Mouse (Mus musculus) erythroblast, embryonic 14.5 days (primary cell): ENCODE measurements around the gene Kif3c. TPM values are rescaled to one million over a fixed set of nuclear protein-coding genes. Genes with fewer than 3 reads are reported as not detected.
A peak's percentile ranks its signal among the peaks of the same experiment; 100 is the strongest.

Source experiments
- H3K27me3 ChIP-seq: 2 replicates; pipeline ENCODE4 v1.6.1; 2012; ENCODE audit warnings: inconsistent platforms; ENCODE audit not compliant: control insufficient read depth
- H3K36me3 ChIP-seq: 2 replicates; pipeline ENCODE4 v1.6.1; 2012; ENCODE audit warnings: mild to moderate bottlenecking, inconsistent platforms; ENCODE audit not compliant: control insufficient read depth
- H3K4me1 ChIP-seq: 2 replicates; pipeline ENCODE4 v1.6.1; 2012; ENCODE audit warnings: inconsistent platforms; ENCODE audit not compliant: control insufficient read depth
- H3K4me3 ChIP-seq: replicated peaks from 2 replicates; pipeline ENCODE3; 2012; ENCODE audit warnings: moderate library complexity, mild to moderate bottlenecking, inconsistent platforms
- H3K9me3 ChIP-seq: 2 replicates; pipeline ENCODE4 v1.6.1; 2012; ENCODE audit warnings: low read length, inconsistent platforms, mixed read lengths; ENCODE audit not compliant: control insufficient read depth
- GATA1 ChIP-seq: IDR thresholded peaks from 2 replicates; pipeline ENCODE4 v1.6.1; 2012; ENCODE audit warnings: low read length, inconsistent platforms, mixed read lengths
- TAL1 ChIP-seq: IDR thresholded peaks from 3 replicates; pipeline ENCODE4 v1.6.1; 2012; ENCODE audit warnings: low read length, inconsistent platforms, mixed read lengths
- polyA plus RNA-seq: library from polyadenylated mRNA; stranded (reverse); fragments of >175 nt; gene quantifications from 2 replicates; pipeline ENCODE4 v1.2.3, GENCODE M21; 2012

The Kif3c gene
- polyA plus RNA-seq, 1 experiment = 0.01 TPM

GRCm38 (mm10) chr12:3426530-3427034 is 61.6 kb downstream of the Kif3c start, which contains the start of gene Asxl2:
Asxl2 (plus strand) TSS chr12:3426857.
- H3K27me3 ChIP-seq = no peaks in the 10 kb centered on the region
- H3K4me1 ChIP-seq = peaks cover 43% of the 10 kb centered on the region
- no peak for TF ChIP-seq GATA1
- no peak for TF ChIP-seq TAL1
- H3K9me3 ChIP-seq = no peaks in the 10 kb centered on the region
- H3K36me3 ChIP-seq = peaks cover 34% of the 10 kb centered on the region
- peak within 1 kb of the TSS; percentile 100 for H3K4me3 ChIP-seq

GRCm38 (mm10) chr12:3427067-3427889 is 62.3 kb downstream of the Kif3c start:
- H3K4me1 ChIP-seq = peaks cover 46% of the 10 kb centered on the region
- peak overlapping the region; percentile 100 for H3K4me3 ChIP-seq
- TF ChIP-seq TAL1 (no peak), GATA1 (peak; percentile 48; the same call in 1 of the 2 replicates)

GRCm38 (mm10) chr12:3427891-3428775 is 63.2 kb downstream of the Kif3c start:
- no peaks in the 10 kb centered on the region for H3K9me3 ChIP-seq
- peak overlapping the region; percentile 100 for H3K4me3 ChIP-seq
- peaks cover 24% of the 10 kb centered on the region for H3K36me3 ChIP-seq
- H3K4me1 ChIP-seq = peaks cover 46% of the 10 kb centered on the region
- no peak for TF ChIP-seq TAL1
- no peak for TF ChIP-seq GATA1
- H3K27me3 ChIP-seq = no peaks in the 10 kb centered on the region

More at GRCm38 (mm10) chr12:3427067-3427889, 62.3 kb downstream of the Kif3c start:
- Histone ChIP-seq H3K9me3 (no peaks in the 10 kb centered on the region), H3K36me3 (peaks cover 32% of the 10 kb centered on the region), H3K27me3 (no peaks in the 10 kb centered on the region)

- no peaks in the 10 kb centered on the region for H3K9me3 ChIP-seq
- no peaks in the 10 kb centered on the region for H3K27me3 ChIP-seq
- H3K4me1 ChIP-seq = peaks cover 39% of the 10 kb centered on the region
- peak overlapping the region; percentile 100 for H3K4me3 ChIP-seq
- no peak for TF ChIP-seq GATA1
- no peak for TF ChIP-seq TAL1
- H3K36me3 ChIP-seq = peaks cover 35% of the 10 kb centered on the region
Measured at GRCm38 (mm10) chr12:3429681-3430442, 64.9 kb downstream of the Kif3c start.

- H3K4me3 ChIP-seq = no peak overlapping the region
- H3K4me1 ChIP-seq = peaks cover 33% of the 10 kb centered on the region
- peaks cover 35% of the 10 kb centered on the region for H3K36me3 ChIP-seq
- TF ChIP-seq TAL1 (no peak), GATA1 (no peak)
- no peaks in the 10 kb centered on the region for H3K27me3 ChIP-seq
- no peaks in the 10 kb centered on the region for H3K9me3 ChIP-seq
Measured at GRCm38 (mm10) chr12:3430443-3430753, 65.5 kb downstream of the Kif3c start.

GRCm38 (mm10) chr12:3430985-3431384 is 66.1 kb downstream of the Kif3c start:
- TF ChIP-seq GATA1 = no peak
- no peak for TF ChIP-seq TAL1
- H3K9me3 ChIP-seq = no peaks in the 10 kb centered on the region
- peaks cover 35% of the 10 kb centered on the region for H3K36me3 ChIP-seq
- peaks cover 28% of the 10 kb centered on the region for H3K4me1 ChIP-seq
- H3K4me3 ChIP-seq = no peak overlapping the region
- H3K27me3 ChIP-seq = no peaks in the 10 kb centered on the region

- Histone ChIP-seq H3K4me1 (peaks cover 29% of the 10 kb centered on the region), H3K4me3 (no peak overlapping the region), H3K27me3 (no peaks in the 10 kb centered on the region), H3K36me3 (peaks cover 48% of the 10 kb centered on the region), H3K9me3 (no peaks in the 10 kb centered on the region)
- no peak for TF ChIP-seq TAL1
- no peak for TF ChIP-seq GATA1
Measured at GRCm38 (mm10) chr12:3433736-3434135, 68.8 kb downstream of the Kif3c start.

GRCm38 (mm10) chr12:3436446-3436845 is 71.5 kb downstream of the Kif3c start:
- H3K36me3 ChIP-seq = peaks cover 36% of the 10 kb centered on the region
- no peak for TF ChIP-seq GATA1
- no peak for TF ChIP-seq TAL1
- no peaks in the 10 kb centered on the region for H3K9me3 ChIP-seq
- no peaks in the 10 kb centered on the region for H3K27me3 ChIP-seq
- H3K4me3 ChIP-seq = no peak overlapping the region
- H3K4me1 ChIP-seq = peaks cover 15% of the 10 kb centered on the region
